Mouse (Mus musculus) MEL (cell line): ENCODE data around the gene Mon1a. TPM values are rescaled to one million over a fixed set of nuclear protein-coding genes. Genes with fewer than 3 reads are reported as not detected.

Source experiments
- DNase-seq: peaks from one replicate; pipeline ENCODE4 v3.0.0; 2011; ENCODE audit warnings: low read depth, low spot score
- H3K27ac ChIP-seq: 2 replicates; pipeline ENCODE4 v1.5.1; 2012; ENCODE audit warnings: low read depth, mild to moderate bottlenecking, control low read depth, low read length, moderate library complexity; ENCODE audit not compliant: control insufficient read depth
- H3K27me3 ChIP-seq, 2 experiments: fragments of 150-350 bp in 1 of 2; sonication (generic) in 1 of 2; 2 replicates each; pipeline ENCODE4 v1.6.1; 2012; ENCODE audit warnings: low read length in 2 of 2, mild to moderate bottlenecking in 2 of 2, improper control_type of control experiment in 1 of 2, moderate library complexity in 1 of 2; ENCODE audit not compliant: insufficient read depth in 2 of 2, control insufficient read depth in 1 of 2
- H3K36me3 ChIP-seq, 2 experiments: 2 replicates each; pipeline ENCODE4 v1.6.1; 2012 to 2014; ENCODE audit warnings: low read length in 2 of 2, improper control_type of control experiment in 1 of 2, inconsistent platforms in 1 of 2, mild to moderate bottlenecking in 1 of 2; ENCODE audit not compliant: insufficient read depth in 2 of 2, control insufficient read depth in 1 of 2
- H3K4me1 ChIP-seq, 2 experiments: fragments of 150-350 bp in 1 of 2; sonication (generic) in 1 of 2; 2 replicates each; pipeline ENCODE4 v1.6.1; 2012; ENCODE audit warnings: low read length in 2 of 2, improper control_type of control experiment in 1 of 2, mild to moderate bottlenecking in 1 of 2; ENCODE audit not compliant: insufficient read depth in 2 of 2, control insufficient read depth in 1 of 2
- H3K4me3 ChIP-seq, 2 experiments: fragments of 150-350 bp in 1 of 2; sonication (generic) in 1 of 2; 2 replicates each; pipeline ENCODE4 v1.5.1; 2012; ENCODE audit warnings: low read depth in 2 of 2, low read length in 2 of 2, mild to moderate bottlenecking in 2 of 2, moderate library complexity in 2 of 2, control low read depth in 1 of 2, improper control_type of control experiment in 1 of 2; ENCODE audit not compliant: control insufficient read depth in 1 of 2, insufficient read depth in 1 of 2
- H3K79me2 ChIP-seq: 2 replicates; pipeline ENCODE4 v1.6.1; 2012; ENCODE audit warnings: mild to moderate bottlenecking, low read length, moderate library complexity; ENCODE audit not compliant: control insufficient read depth, poor library complexity, insufficient read depth
- H3K9ac ChIP-seq: 2 replicates; pipeline ENCODE4 v1.6.1; 2012; ENCODE audit warnings: low read depth, mild to moderate bottlenecking, control low read depth, low read length, moderate library complexity; ENCODE audit not compliant: control insufficient read depth, poor library complexity, severe bottlenecking
- H3K9me3 ChIP-seq: fragments of 150-350 bp; sonication (generic); replicated peaks from 2 replicates; pipeline ENCODE4 v1.6.1; 2012; ENCODE audit warnings: mild to moderate bottlenecking, low read length, improper control_type of control experiment, moderate library complexity; ENCODE audit not compliant: insufficient read depth
- BHLHE40 ChIP-seq: IDR thresholded peaks from 2 replicates; pipeline ENCODE4 v1.6.1; 2012; ENCODE audit warnings: low read depth, mild to moderate bottlenecking, inconsistent platforms, low read length, improper control_type of control experiment, borderline replicate concordance
- CHD2 ChIP-seq: IDR thresholded peaks from 2 replicates; pipeline ENCODE4 v1.6.1; 2011; ENCODE audit warnings: low read length, improper control_type of control experiment
- ELF1 ChIP-seq: IDR thresholded peaks from 2 replicates; pipeline ENCODE4 v1.6.1; 2014; ENCODE audit warnings: low read depth, mild to moderate bottlenecking, inconsistent platforms, low read length, improper control_type of control experiment, moderate library complexity
- GABPA ChIP-seq: IDR thresholded peaks from 2 replicates; pipeline ENCODE4 v1.6.1; 2012; ENCODE audit warnings: low read depth, mild to moderate bottlenecking, inconsistent platforms, low read length, improper control_type of control experiment, moderate library complexity
- GATA1 ChIP-seq: IDR thresholded peaks from 2 replicates; pipeline ENCODE4 v1.6.1; 2011; ENCODE audit warnings: low read depth, low read length, improper control_type of control experiment
- JUND ChIP-seq: IDR thresholded peaks from 2 replicates; pipeline ENCODE4 v1.6.1; 2011; ENCODE audit warnings: low read depth, mild to moderate bottlenecking, improper control_type of control experiment, low read length
- MAZ ChIP-seq: IDR thresholded peaks from 2 replicates; pipeline ENCODE4 v1.6.1; 2012; ENCODE audit warnings: low read depth, mild to moderate bottlenecking, inconsistent platforms, low read length, improper control_type of control experiment
- POLR2A ChIP-seq, 2 experiments: IDR thresholded peaks; 2 replicates each; pipeline ENCODE4 v1.6.1; 2011 to 2012; ENCODE audit warnings: low read length in 2 of 2, mild to moderate bottlenecking in 2 of 2, control low read depth in 1 of 2, improper control_type of control experiment in 1 of 2, low read depth in 1 of 2, moderate library complexity in 1 of 2; ENCODE audit not compliant: control insufficient read depth in 1 of 2, insufficient read depth in 1 of 2, poor library complexity in 1 of 2
- SMC3 ChIP-seq: IDR thresholded peaks from 2 replicates; pipeline ENCODE4 v1.6.1; 2011; ENCODE audit warnings: low read depth, low read length, improper control_type of control experiment
- TAL1 ChIP-seq: IDR thresholded peaks from 2 replicates; pipeline ENCODE4 v1.6.1; 2012; ENCODE audit warnings: mild to moderate bottlenecking, inconsistent platforms, low read length, moderate library complexity, mixed read lengths
- TCF12 ChIP-seq: IDR thresholded peaks from 2 replicates; pipeline ENCODE4 v1.6.1; 2014; ENCODE audit warnings: low read depth, mild to moderate bottlenecking, inconsistent platforms, low read length, improper control_type of control experiment, moderate library complexity
- UBTF ChIP-seq: IDR thresholded peaks from 2 replicates; pipeline ENCODE4 v1.6.1; 2012; ENCODE audit warnings: low read depth, mild to moderate bottlenecking, inconsistent platforms, low read length, improper control_type of control experiment, moderate library complexity, borderline replicate concordance; ENCODE audit not compliant: insufficient read depth
- USF2 ChIP-seq, 2 experiments: IDR thresholded peaks; 2 replicates each; pipeline ENCODE4 v1.6.1; 2011 to 2012; ENCODE audit warnings: improper control_type of control experiment in 2 of 2, low read length in 2 of 2, borderline replicate concordance in 1 of 2, inconsistent platforms in 1 of 2, low read depth in 1 of 2, mild to moderate bottlenecking in 1 of 2; ENCODE audit not compliant: insufficient read depth in 1 of 2
- ZC3H11A ChIP-seq: IDR thresholded peaks from 2 replicates; pipeline ENCODE4 v1.6.1; 2012; ENCODE audit warnings: low read depth, mild to moderate bottlenecking, inconsistent platforms, low read length, improper control_type of control experiment
- ZNF384 ChIP-seq: IDR thresholded peaks from 2 replicates; pipeline ENCODE4 v1.6.1; 2012; ENCODE audit warnings: low read depth, mild to moderate bottlenecking, inconsistent platforms, low read length, improper control_type of control experiment
- polyA plus RNA-seq, 2 experiments: library from polyadenylated mRNA; stranded (reverse) in 1 of 2; unstranded in 1 of 2; fragments of >175 nt in 1 of 2; fragments of >200 nt in 1 of 2; gene quantifications; 2 replicates each; pipeline versions ENCODE4 v1.2.1 to v1.2.4; 2012; ENCODE audit warnings: low replicate concordance in 2 of 2, low read depth in 1 of 2; ENCODE audit not compliant: insufficient read length in 2 of 2, insufficient read depth in 1 of 2, missing spikeins in 1 of 2
- total RNA-seq: library from RNA; depleted of rRNA; stranded (reverse); fragments of 300-350 nt; gene quantifications from 2 replicates; pipeline ENCODE4 v1.2.3, GENCODE M21; 2012

Gene Mon1a
- total and polyA plus RNA-seq, 3 experiments: 11.5 to 13.5 TPM; not detected in 1

- Histone ChIP-seq H3K4me3 (no peak overlapping the region), H3K79me2 (peaks cover 14% of the 10 kb centered on the region)
- no peak for TF ChIP-seq ZC3H11A
- TF ChIP-seq SMC3: no peak
- TF ChIP-seq ELF1: no peak
- no peak for TF ChIP-seq GABPA
- no peak for TF ChIP-seq MAZ
- TF ChIP-seq USF2 (IDR thresholded peaks at IDR 0.05; ENCODE audit: borderline replicate concordance in 1 of 2, insufficient read depth in 1 of 2, low read depth in 1 of 2, low read length in 2 of 2): no peak
- no peak for TF ChIP-seq GATA1
- no peak for TF ChIP-seq JUND
- TF ChIP-seq BHLHE40: no peak
- TF ChIP-seq ZNF384: no peak
- TF ChIP-seq TAL1: no peak
- TF ChIP-seq POLR2A (IDR thresholded peaks at IDR 0.05; ENCODE audit: control insufficient read depth in 1 of 2, insufficient read depth in 1 of 2, low read depth in 1 of 2, low read length in 2 of 2, poor library complexity in 1 of 2): no peak
- TF ChIP-seq CHD2: no peak
- TF ChIP-seq TCF12: no peak
- TF ChIP-seq, all 39 proteins: peak for 0
- H3K27me3 ChIP-seq: no peaks in the 10 kb centered on the region
- DNase-seq: no peak
- peaks cover 6 to 20% of the 10 kb centered on the region in 2 experiments for H3K4me1 ChIP-seq
- H3K9me3 ChIP-seq: no peaks in the 10 kb centered on the region
- peaks cover 8 to 12% of the 10 kb centered on the region in 2 experiments for H3K36me3 ChIP-seq
- no peak overlapping the region for H3K9ac ChIP-seq
- no peak overlapping the region for H3K27ac ChIP-seq
Measured at GRCm38 (mm10) chr9:107918884-107919283, 30.9 kb downstream of the Mon1a start.

DNA sequence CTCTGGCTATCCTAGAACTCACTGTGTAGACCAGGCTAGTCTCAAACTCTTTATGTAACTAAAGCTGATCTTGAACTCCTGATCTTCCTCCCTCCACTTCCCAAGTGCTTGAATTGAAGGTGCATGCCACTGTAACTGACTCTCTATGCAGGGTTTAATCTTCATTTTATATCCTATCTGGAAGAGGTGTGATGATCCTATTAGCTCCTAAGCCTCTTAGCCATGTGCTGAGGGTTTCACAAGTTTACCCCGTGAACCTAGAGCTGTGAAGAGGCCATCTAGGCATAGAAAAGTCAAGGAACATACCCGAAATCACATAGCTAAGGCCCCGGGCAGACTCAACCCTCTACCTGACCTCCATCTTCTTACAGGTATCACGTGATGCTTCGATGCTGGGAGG, 31.5 kb downstream of the Mon1a start:
- Histone ChIP-seq H3K79me2 (peaks cover 14% of the 10 kb centered on the region), H3K27me3 (no peaks in the 10 kb centered on the region), H3K27ac (no peak overlapping the region), H3K36me3 (peaks cover 6 to 8% of the 10 kb centered on the region in 2 experiments; a peak in 3 of 4 replicates), H3K4me1 (peaks cover 2 to 15% of the 10 kb centered on the region in 2 experiments; a peak in 3 of 4 replicates), H3K4me3 (no peak overlapping the region), H3K9me3 (no peaks in the 10 kb centered on the region), H3K9ac (no peak overlapping the region)
- no peak for DNase-seq
- TF ChIP-seq UBTF (no peak), POLR2A (IDR thresholded peaks at IDR 0.05; ENCODE audit: control insufficient read depth in 1 of 2, insufficient read depth in 1 of 2, low read depth in 1 of 2, low read length in 2 of 2, poor library complexity in 1 of 2) (0 out of 4 replicates have a peak, but pooled peaks of 1 of the 2 experiments have one; percentile 10)
